Mouse (Mus musculus) adipocyte (in vitro differentiated cells): ENCODE results near the gene Kifc5b.

Source experiments
- DNase-seq: peaks from one replicate; pipeline ENCODE4 v3.0.0-alpha.2; 2016; ENCODE audit warnings: low spot score

Gene Kifc5b

GRCm38 (mm10) chr17:26947231-26948100, 30.6 kb downstream of the Kifc5b start:
- DNase-seq: no peak

GRCm38 (mm10) chr17:26948316-26949050, 31.6 kb downstream of the Kifc5b start:
- no peak for DNase-seq

- DNase-seq: no peak
Observed at GRCm38 (mm10) chr17:26949051-26949577, 32.2 kb downstream of the Kifc5b start.

GRCm38 (mm10) chr17:26949866-26950265, 33.0 kb downstream of the Kifc5b start:
- DNase-seq: no peak

GRCm38 (mm10) chr17:26950560-26951288, 33.8 kb downstream of the Kifc5b start:
- no peak for DNase-seq

GRCm38 (mm10) chr17:26951406-26951805, 34.5 kb downstream of the Kifc5b start:
- DNase-seq: no peak

- no peak for DNase-seq
Observed at GRCm38 (mm10) chr17:26951952-26952877, 35.3 kb downstream of the Kifc5b start.

GRCm38 (mm10) chr17:26953201-26953600, 36.3 kb downstream of the Kifc5b start:
- no peak for DNase-seq

- no peak for DNase-seq
Observed at GRCm38 (mm10) chr17:26953726-26954125, 36.8 kb downstream of the Kifc5b start.

GRCm38 (mm10) chr17:26956309-26956708, 39.4 kb downstream of the Kifc5b start:
- no peak for DNase-seq

GRCm38 (mm10) chr17:26956895-26957294, 40.0 kb downstream of the Kifc5b start:
- DNase-seq: no peak

GRCm38 (mm10) chr17:26957872-26958271, 41.0 kb downstream of the Kifc5b start:
- DNase-seq: no peak

GRCm38 (mm10) chr17:26958880-26959279, 42.0 kb downstream of the Kifc5b start:
- DNase-seq: no peak

- no peak for DNase-seq
Observed at GRCm38 (mm10) chr17:26959815-26960214, 42.9 kb downstream of the Kifc5b start.

- DNase-seq: no peak
Observed at GRCm38 (mm10) chr17:26961572-26962240, 44.8 kb downstream of the Kifc5b start.

- DNase-seq: no peak
Observed at GRCm38 (mm10) chr17:26966993-26967392, 50.1 kb downstream of the Kifc5b start.

- no peak for DNase-seq
Observed at GRCm38 (mm10) chr17:26967477-26967876, 50.6 kb downstream of the Kifc5b start.

- no peak for DNase-seq
Observed at GRCm38 (mm10) chr17:26968200-26968611, 51.3 kb downstream of the Kifc5b start.

GRCm38 (mm10) chr17:26969257-26969656, 52.4 kb downstream of the Kifc5b start:
- DNase-seq: no peak

GRCm38 (mm10) chr17:26970221-26970620, 53.3 kb downstream of the Kifc5b start:
- no peak for DNase-seq
